Mouse (Mus musculus) neural tube, embryonic 12.5 days (tissue): Measurements from ENCODE around the gene Camk1. TPM values are rescaled to one million over a fixed set of nuclear protein-coding genes. Genes with fewer than 3 reads are reported as not detected.

Source experiments
- ATAC-seq: fragments of 200-750 bp; cut with Nextera tagmentation; 2 replicates; pipeline ENCODE4 v1.8.0; 2017; ENCODE audit warnings: low read depth, mild to moderate bottlenecking, moderate TSS enrichment, moderate library complexity; ENCODE audit not compliant: low FRiP score
- H3K27ac ChIP-seq: fragments of 300-500 bp; sonication (generic); 2 replicates; pipeline ENCODE4 v1.5.1; 2016
- H3K27me3 ChIP-seq: fragments of 300-500 bp; sonication (generic); replicated peaks from 2 replicates; pipeline ENCODE4 v1.6.1; 2016; ENCODE audit warnings: mild to moderate bottlenecking
- H3K36me3 ChIP-seq: fragments of 300-500 bp; sonication (generic); 2 replicates; pipeline ENCODE4 v1.6.1; 2016; ENCODE audit warnings: mild to moderate bottlenecking
- H3K4me1 ChIP-seq: fragments of 300-500 bp; sonication (generic); 2 replicates; pipeline ENCODE4 v1.6.1; 2016
- H3K4me2 ChIP-seq: fragments of 300-500 bp; sonication (generic); replicated peaks from 2 replicates; pipeline ENCODE4 v1.6.1; 2016; ENCODE audit warnings: mild to moderate bottlenecking
- H3K4me3 ChIP-seq: fragments of 300-500 bp; sonication (generic); 2 replicates; pipeline ENCODE4 v1.5.1; 2016
- H3K9ac ChIP-seq: fragments of 300-500 bp; sonication (generic); 2 replicates; pipeline ENCODE4 v1.6.1; 2016; ENCODE audit warnings: mild to moderate bottlenecking
- H3K9me3 ChIP-seq: fragments of 300-500 bp; sonication (generic); 2 replicates; pipeline ENCODE4 v1.6.1; 2016; ENCODE audit warnings: mild to moderate bottlenecking
- WGBS: fragments of 180-500 bp; shearing (Covaris S2); methylation state at CpG from one replicate; pipeline ENCODE4 v1.1.7; 2016; 5-methylcytosine and 5-hydroxymethylcytosine counted together
- polyA plus RNA-seq: library from polyadenylated mRNA; unstranded; fragments of >200 nt; fragmentation: Nextera tagmentation; extraction: Ambion mirVana; gene quantifications from 2 replicates; pipeline ENCODE4 v1.2.1, GENCODE M21; 2016

The Camk1 gene
- polyA plus RNA-seq, 1 experiment from 2014 or later = 61.9 TPM

GRCm38 (mm10) chr6:113377172-113377495, 33.4 kb upstream of the Camk1 start:
- Histone ChIP-seq H3K4me2 (peak overlapping the region; percentile 85), H3K9me3 (no peaks in the 10 kb centered on the region), H3K36me3 (peaks cover 55% of the 10 kb centered on the region), H3K4me3 (peak overlapping the region; percentile 97), H3K27ac (peak overlapping the region; percentile 95), H3K4me1 (peaks cover 17% of the 10 kb centered on the region), H3K9ac (peak overlapping the region; percentile 92), H3K27me3 (no peaks in the 10 kb centered on the region)
- no peak for ATAC-seq
- 11% methylated on average over 7 of the region's 7 CpGs for WGBS

- Histone ChIP-seq H3K9me3 (no peaks in the 10 kb centered on the region), H3K36me3 (peaks cover 70% of the 10 kb centered on the region), H3K4me1 (peaks cover 6% of the 10 kb centered on the region), H3K27me3 (no peaks in the 10 kb centered on the region), H3K4me3 (no peak overlapping the region), H3K4me2 (no peak overlapping the region), H3K27ac (no peak overlapping the region), H3K9ac (no peak overlapping the region)
- ATAC-seq = no peak
- 93% methylated on average over 4 of the region's 4 CpGs for WGBS
These were observed 29.7 kb upstream of the Camk1 start for GRCm38 (mm10) chr6:113373491-113373890.

GRCm38 (mm10) chr6:113370194-113370929, 26.6 kb upstream of the Camk1 start:
- 93% methylated on average over 20 of the region's 20 CpGs for WGBS
- H3K4me2 ChIP-seq = no peak overlapping the region
- H3K27ac ChIP-seq = no peak overlapping the region
- peaks cover 75% of the 10 kb centered on the region for H3K36me3 ChIP-seq
- no peak overlapping the region for H3K9ac ChIP-seq
- ATAC-seq = no peak
- H3K4me3 ChIP-seq = no peak overlapping the region
- no peaks in the 10 kb centered on the region for H3K27me3 ChIP-seq
- H3K4me1 ChIP-seq = no peaks in the 10 kb centered on the region
- no peaks in the 10 kb centered on the region for H3K9me3 ChIP-seq

GRCm38 (mm10) chr6:113368577-113368976, 24.8 kb upstream of the Camk1 start:
- H3K36me3 ChIP-seq = peaks cover 63% of the 10 kb centered on the region
- WGBS = 70% methylated on average over 5 of the region's 5 CpGs
- H3K27me3 ChIP-seq = no peaks in the 10 kb centered on the region
- no peaks in the 10 kb centered on the region for H3K4me1 ChIP-seq
- H3K27ac ChIP-seq = no peak overlapping the region
- ATAC-seq = no peak
- H3K4me3 ChIP-seq = no peak overlapping the region
- no peak overlapping the region for H3K4me2 ChIP-seq
- H3K9ac ChIP-seq = no peak overlapping the region
- no peaks in the 10 kb centered on the region for H3K9me3 ChIP-seq

- no peak overlapping the region for H3K9ac ChIP-seq
- no peak overlapping the region for H3K27ac ChIP-seq
- no peak for ATAC-seq
- H3K36me3 ChIP-seq = peaks cover 58% of the 10 kb centered on the region
- no peak overlapping the region for H3K4me2 ChIP-seq
- no peaks in the 10 kb centered on the region for H3K9me3 ChIP-seq
- no peaks in the 10 kb centered on the region for H3K27me3 ChIP-seq
- 94% methylated on average over 7 of the region's 7 CpGs for WGBS
- no peak overlapping the region for H3K4me3 ChIP-seq
- H3K4me1 ChIP-seq = no peaks in the 10 kb centered on the region
These were observed 24.3 kb upstream of the Camk1 start for GRCm38 (mm10) chr6:113368124-113368523.

GRCm38 (mm10) chr6:113367574-113367973, 23.8 kb upstream of the Camk1 start:
- peaks cover 53% of the 10 kb centered on the region for H3K36me3 ChIP-seq
- H3K27me3 ChIP-seq = no peaks in the 10 kb centered on the region
- 94% methylated on average over 1 of the region's 1 CpGs for WGBS

GRCm38 (mm10) chr6:113366639-113367038, 22.9 kb upstream of the Camk1 start:
- H3K9me3 ChIP-seq = no peaks in the 10 kb centered on the region
- ATAC-seq = no peak
- no peak overlapping the region for H3K4me2 ChIP-seq
- peaks cover 44% of the 10 kb centered on the region for H3K36me3 ChIP-seq
- no peak overlapping the region for H3K4me3 ChIP-seq
- H3K27me3 ChIP-seq = no peaks in the 10 kb centered on the region
- no peak overlapping the region for H3K27ac ChIP-seq
- H3K9ac ChIP-seq = no peak overlapping the region
- no peaks in the 10 kb centered on the region for H3K4me1 ChIP-seq
- WGBS = 87% methylated on average over 6 of the region's 6 CpGs

More at GRCm38 (mm10) chr6:113367574-113367973, 23.8 kb upstream of the Camk1 start:
- H3K4me2 ChIP-seq = no peak overlapping the region
- H3K4me1 ChIP-seq = no peaks in the 10 kb centered on the region
- H3K9ac ChIP-seq = no peak overlapping the region
- no peaks in the 10 kb centered on the region for H3K9me3 ChIP-seq
- ATAC-seq = no peak
- no peak overlapping the region for H3K27ac ChIP-seq
- H3K4me3 ChIP-seq = no peak overlapping the region

GRCm38 (mm10) chr6:113364518-113365135, 20.8 kb upstream of the Camk1 start:
- WGBS = 63% methylated on average over 8 of the region's 8 CpGs
- Histone ChIP-seq H3K4me2 (no peak overlapping the region), H3K36me3 (peaks cover 23% of the 10 kb centered on the region), H3K27me3 (no peaks in the 10 kb centered on the region), H3K9me3 (no peaks in the 10 kb centered on the region), H3K4me3 (no peak overlapping the region), H3K4me1 (no peaks in the 10 kb centered on the region), H3K9ac (no peak overlapping the region), H3K27ac (no peak overlapping the region)
- no peak for ATAC-seq

GRCm38 (mm10) chr6:113362241-113362640, 18.5 kb upstream of the Camk1 start:
- ATAC-seq = no peak
- no peaks in the 10 kb centered on the region for H3K27me3 ChIP-seq
- H3K36me3 ChIP-seq = peaks cover 12% of the 10 kb centered on the region
- H3K27ac ChIP-seq = no peak overlapping the region
- H3K9ac ChIP-seq = no peak overlapping the region
- no peak overlapping the region for H3K4me2 ChIP-seq
- no peak overlapping the region for H3K4me3 ChIP-seq
- H3K4me1 ChIP-seq = no peaks in the 10 kb centered on the region
- no peaks in the 10 kb centered on the region for H3K9me3 ChIP-seq
- 93% methylated on average over 1 of the region's 1 CpGs for WGBS

- H3K9ac ChIP-seq = no peak overlapping the region
- H3K9me3 ChIP-seq = no peaks in the 10 kb centered on the region
- H3K27me3 ChIP-seq = no peaks in the 10 kb centered on the region
- H3K4me3 ChIP-seq = no peak overlapping the region
- ATAC-seq = no peak
- H3K27ac ChIP-seq = no peak overlapping the region
- H3K36me3 ChIP-seq = peaks cover 5% of the 10 kb centered on the region; the same call in 1 of the 2 replicates
- H3K4me1 ChIP-seq = no peaks in the 10 kb centered on the region
- 73% methylated on average over 4 of the region's 4 CpGs for WGBS
- H3K4me2 ChIP-seq = no peak overlapping the region
These were observed 17.7 kb upstream of the Camk1 start for GRCm38 (mm10) chr6:113361476-113361875.

GRCm38 (mm10) chr6:113353696-113354095, 9.9 kb upstream of the Camk1 start:
- H3K27me3 ChIP-seq = no peaks in the 10 kb centered on the region
- no peak overlapping the region for H3K4me3 ChIP-seq
- 78% methylated on average over 3 of the region's 3 CpGs for WGBS
- H3K4me2 ChIP-seq = no peak overlapping the region
- no peaks in the 10 kb centered on the region for H3K4me1 ChIP-seq
- no peak for ATAC-seq
- H3K27ac ChIP-seq = no peak overlapping the region
- H3K36me3 ChIP-seq = no peaks in the 10 kb centered on the region
- H3K9me3 ChIP-seq = no peaks in the 10 kb centered on the region
- H3K9ac ChIP-seq = no peak overlapping the region

GRCm38 (mm10) chr6:113352820-113353219, 9.0 kb upstream of the Camk1 start:
- no peak overlapping the region for H3K9ac ChIP-seq
- no peak for ATAC-seq
- H3K4me3 ChIP-seq = no peak overlapping the region
- 71% methylated on average over 3 of the region's 3 CpGs for WGBS
- H3K9me3 ChIP-seq = no peaks in the 10 kb centered on the region
- H3K4me1 ChIP-seq = no peaks in the 10 kb centered on the region
- H3K36me3 ChIP-seq = no peaks in the 10 kb centered on the region
- H3K27ac ChIP-seq = no peak overlapping the region
- H3K27me3 ChIP-seq = no peaks in the 10 kb centered on the region
- H3K4me2 ChIP-seq = no peak overlapping the region

GRCm38 (mm10) chr6:113351653-113352052, 7.9 kb upstream of the Camk1 start:
- WGBS = 69% methylated on average over 10 of the region's 10 CpGs
- H3K27ac ChIP-seq = no peak overlapping the region
- no peaks in the 10 kb centered on the region for H3K36me3 ChIP-seq
- no peaks in the 10 kb centered on the region for H3K27me3 ChIP-seq
- H3K4me3 ChIP-seq = no peak overlapping the region
- no peak overlapping the region for H3K9ac ChIP-seq
- no peak overlapping the region for H3K4me2 ChIP-seq
- no peaks in the 10 kb centered on the region for H3K4me1 ChIP-seq
- no peak for ATAC-seq
- no peaks in the 10 kb centered on the region for H3K9me3 ChIP-seq
